Mouse (Mus musculus) ES-E14 (cell line): ENCODE data around the gene Rpa1. TPM values are rescaled to one million over a fixed set of nuclear protein-coding genes. Genes with fewer than 3 reads are reported as not detected.
"Not testable (repeated sequence)": the region's sequence is repeated elsewhere in the genome, so short reads cannot be mapped to it uniquely, and the experiment has no call there.

ENCODE experiments used
- DNase-seq: peaks from one replicate; pipeline ENCODE4 v3.0.0-alpha.2; 2013; ENCODE audit warnings: low read depth, low spot score
- H3K27ac ChIP-seq: 2 replicates; pipeline ENCODE4 v1.5.1; 2012; ENCODE audit warnings: low read depth, mild to moderate bottlenecking, low read length, moderate library complexity, mixed read lengths; ENCODE audit not compliant: poor library complexity, insufficient read depth, severe bottlenecking
- H3K36me3 ChIP-seq: 2 replicates; pipeline ENCODE4 v1.6.1; 2012; ENCODE audit warnings: mild to moderate bottlenecking, low read length, moderate library complexity, mixed read lengths; ENCODE audit not compliant: control insufficient read depth, poor library complexity, insufficient read depth, severe bottlenecking
- H3K4me1 ChIP-seq, 2 experiments: fragments of 150-350 bp in 1 of 2; sonication (generic) in 1 of 2; 2 replicates each; pipeline ENCODE4 v1.6.1; 2012; ENCODE audit warnings: low read length in 2 of 2, mild to moderate bottlenecking in 1 of 2, mixed read lengths in 1 of 2; ENCODE audit not compliant: control insufficient read depth in 2 of 2, insufficient read depth in 2 of 2, poor library complexity in 1 of 2
- H3K4me3 ChIP-seq, 2 experiments: fragments of 150-350 bp in 1 of 2; sonication (generic) in 1 of 2; 2 replicates each; pipeline ENCODE4 v1.5.1; 2012; ENCODE audit warnings: low read length in 2 of 2, low read depth in 1 of 2, mild to moderate bottlenecking in 1 of 2, mixed read lengths in 1 of 2; ENCODE audit not compliant: insufficient read depth in 1 of 2, poor library complexity in 1 of 2, severe bottlenecking in 1 of 2
- H3K9ac ChIP-seq: 2 replicates; pipeline ENCODE4 v1.6.1; 2012; ENCODE audit warnings: low read depth, mild to moderate bottlenecking, low read length, mixed read lengths; ENCODE audit not compliant: poor library complexity, insufficient read depth, severe bottlenecking
- H3K9me3 ChIP-seq: fragments of 150-350 bp; sonication (generic); 2 replicates; pipeline ENCODE4 v1.6.1; 2012; ENCODE audit warnings: low read depth, mild to moderate bottlenecking, low read length; ENCODE audit not compliant: control insufficient read depth, insufficient read depth
- CHD2 ChIP-seq: IDR thresholded peaks from 2 replicates; pipeline ENCODE4 v1.6.1; 2014; ENCODE audit warnings: mild to moderate bottlenecking, low read depth, low read length, inconsistent platforms
- HCFC1 ChIP-seq: IDR thresholded peaks from 2 replicates; pipeline ENCODE4 v1.6.1; 2012; ENCODE audit warnings: low read length, inconsistent platforms, borderline replicate concordance; ENCODE audit not compliant: insufficient read depth
- MAFK ChIP-seq: IDR thresholded peaks from 2 replicates; pipeline ENCODE4 v1.6.1; 2014; ENCODE audit warnings: mild to moderate bottlenecking, low read depth, low read length, inconsistent platforms; ENCODE audit not compliant: insufficient read depth
- ZC3H11A ChIP-seq: IDR thresholded peaks from 2 replicates; pipeline ENCODE4 v1.6.1; 2012; ENCODE audit warnings: low read depth, mild to moderate bottlenecking, inconsistent platforms, low read length, borderline replicate concordance
- ZNF384 ChIP-seq: IDR thresholded peaks from 2 replicates; pipeline ENCODE4 v1.6.1; 2012; ENCODE audit warnings: low read depth, low read length, inconsistent platforms
- in situ Hi-C, 2 experiments: fragments of 600-800 bp; cut with MboI; formaldehyde crosslinking; loops; one replicate each; pipeline ENCODE4 v1.15.1; 2025; ENCODE audit warnings: low sequenced_read_pairs in 2 of 2, inconsistent platforms in 1 of 2; ENCODE audit not compliant: unreplicated experiment in 2 of 2
- total RNA-seq: library from RNA; depleted of rRNA; stranded (reverse); fragments of 300-350 nt; gene quantifications from 2 replicates; pipeline ENCODE4 v1.2.3, GENCODE M21; 2012; rRNA removed

Rpa1 gene
- 193 and 317 TPM in 2 replicates for total RNA-seq

- TF ChIP-seq ZNF384 (no peak), ZC3H11A (no peak)
- in situ Hi-C loops = no loop called here
- peak; percentile 94 for DNase-seq
- Histone ChIP-seq H3K36me3 (no peaks in the 10 kb centered on the region), H3K4me1 (peaks cover 9 to 12% of the 10 kb centered on the region in 2 experiments; a peak in 2 of 4 replicates), H3K9ac (peak within 1 kb of the TSS; percentile 90), H3K4me3 (peak within 1 kb of the TSS; percentile 85 to 96), H3K27ac (peak within 1 kb of the TSS; percentile 37; the same call in 1 of the 2 replicates), H3K9me3 (no peaks in the 10 kb centered on the region)
Measured at GRCm38 (mm10) chr11:75348199-75348889, at the start of gene Rpa1, which contains the start of gene Smyd4. TSS of gene Rpa1 (minus strand) at chr11:75348324. TSS of gene Smyd4 (plus strand) at chr11:75348433.

DNA sequence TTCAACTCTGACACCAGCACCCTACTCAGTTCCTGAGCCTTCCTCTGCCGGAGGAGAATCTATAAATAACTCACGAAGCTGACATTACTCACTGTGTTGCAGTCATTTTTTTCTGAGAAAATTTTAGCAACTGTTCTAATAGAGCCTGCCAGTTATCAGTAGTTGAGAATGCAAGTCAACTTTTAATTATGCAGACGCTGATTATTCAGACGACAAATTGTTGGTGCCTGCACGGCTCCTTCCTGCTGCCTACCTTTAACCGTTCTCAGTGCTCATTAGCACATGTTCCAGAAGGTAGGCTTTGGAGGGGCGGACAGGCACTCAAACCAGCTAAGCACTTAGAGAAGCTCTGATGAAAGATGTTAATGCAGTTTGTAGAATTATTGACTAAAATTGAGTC lies 49.3 kb upstream of the Rpa1 start:
- H3K9me3 ChIP-seq = no peaks in the 10 kb centered on the region
- TF ChIP-seq ZNF384 (no peak), HCFC1 (no peak), CHD2 (no peak), MAFK (no peak), ZC3H11A (no peak)
- no peak overlapping the region for H3K27ac ChIP-seq
- H3K4me1 ChIP-seq = peaks cover 0 to 5% of the 10 kb centered on the region in 2 experiments; a peak in 1 of 4 replicates
- no peak for DNase-seq
- in situ Hi-C loops = no loop called here
- no peak overlapping the region for H3K4me3 ChIP-seq
- no peaks in the 10 kb centered on the region; the same call in 1 of the 2 replicates for H3K36me3 ChIP-seq
- no peak overlapping the region for H3K9ac ChIP-seq

GRCm38 (mm10) chr11:75395611-75396010 lies 47.5 kb upstream of the Rpa1 start:
- no peak overlapping the region for H3K9ac ChIP-seq
- H3K36me3 ChIP-seq = peaks cover 2% of the 10 kb centered on the region; the same call in 1 of the 2 replicates
- TF ChIP-seq ZNF384 (no peak), CHD2 (no peak), HCFC1 (no peak), ZC3H11A (no peak), MAFK (no peak)
- no peaks in the 10 kb centered on the region for H3K9me3 ChIP-seq
- H3K4me1 ChIP-seq = peaks cover 0 to 5% of the 10 kb centered on the region in 2 experiments; a peak in 1 of 4 replicates
- DNase-seq = no peak
- no peak overlapping the region for H3K27ac ChIP-seq
- H3K4me3 ChIP-seq = no peak overlapping the region
- in situ Hi-C loops = no loop called here

- H3K9ac ChIP-seq, H3K36me3 ChIP-seq, H3K4me1 ChIP-seq, H3K9me3 ChIP-seq, H3K4me3 ChIP-seq, in situ Hi-C loops: not testable (repeated sequence)
- TF ChIP-seq MAFK = peak; percentile 100
- peak; percentile 20 for DNase-seq
- H3K27ac ChIP-seq = peak overlapping the region; percentile 88
Measured at GRCm38 (mm10) chr11:75383529-75383928, 35.4 kb upstream of the Rpa1 start.

DNA sequence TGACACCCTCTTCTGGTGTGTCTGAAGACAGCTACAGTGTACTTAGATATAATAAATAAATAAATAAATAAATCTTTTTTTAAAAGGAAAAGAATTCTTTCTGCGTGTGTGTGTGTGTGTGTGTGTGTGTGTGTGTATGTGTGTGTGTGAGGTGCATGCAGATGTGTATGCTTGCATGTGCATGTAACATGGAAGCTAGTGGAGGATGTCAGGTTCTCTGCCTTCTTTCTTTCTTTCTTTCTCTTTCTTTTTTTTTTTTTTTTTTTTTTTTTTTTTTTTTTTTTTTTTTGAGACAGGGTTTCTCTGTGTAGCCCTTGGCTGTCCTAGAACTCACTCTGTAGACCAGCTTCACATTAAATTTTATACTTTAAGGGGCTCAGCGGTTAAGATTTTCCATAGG lies 30.7 kb upstream of the Rpa1 start:
- H3K27ac ChIP-seq, H3K4me1 ChIP-seq, DNase-seq, H3K9me3 ChIP-seq, H3K9ac ChIP-seq, in situ Hi-C loops, H3K4me3 ChIP-seq, H3K36me3 ChIP-seq: not testable (repeated sequence)
- peak; percentile 67; the same call in 1 of the 2 replicates for TF ChIP-seq ZNF384
